Mouse (Mus musculus): ENCODE measurements around the gene Gm28305. TPM values are rescaled to one million over a fixed set of nuclear protein-coding genes. Genes with fewer than 3 reads are reported as not detected.
A peak's percentile ranks its signal among the peaks of the same experiment; 100 is the strongest.

Gm28305 gene
- polyA plus RNA-seq, 1 experiment from 2014 or later = not detected

DNA sequence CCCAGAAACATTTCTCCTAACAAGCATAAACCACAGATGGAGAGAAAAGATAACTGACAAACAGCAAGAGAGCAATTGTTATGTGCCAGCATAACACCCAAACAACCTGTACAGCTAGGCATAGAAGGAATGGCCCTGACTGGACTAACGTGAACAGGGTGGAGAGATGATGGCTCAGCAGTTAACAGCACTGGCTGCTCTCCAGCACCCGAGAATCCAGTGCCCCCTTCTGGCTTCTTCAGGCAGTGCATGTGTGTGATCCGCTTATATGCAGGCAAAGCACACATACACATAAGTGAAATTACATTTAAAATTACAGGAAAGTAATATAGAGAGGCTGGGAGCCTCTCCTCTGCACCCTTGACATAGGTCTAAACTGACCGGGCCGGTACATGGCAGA lies 38.9 kb downstream of the Gm28305 start:
- Histone ChIP-seq H3K4me2 (no peak overlapping the region), H3K9ac (ENCODE audit: low read depth, low read length) (no peak overlapping the region), H3K36me3 (ENCODE audit: control insufficient read depth, insufficient read depth, low read length) (no peaks in the 10 kb centered on the region), H3K27ac (ENCODE audit: low read depth, low read length) (no peak overlapping the region), H3K4me1 (ENCODE audit: control insufficient read depth, insufficient read depth, low read length) (no peaks in the 10 kb centered on the region), H3K27me3 (ENCODE audit: control insufficient read depth, insufficient read depth, low read length) (no peaks in the 10 kb centered on the region), H3K4me3 (ENCODE audit: low read depth, low read length) (no peak overlapping the region), H3K9me3 (replicated peaks; ENCODE audit: control insufficient read depth, low read length) (no peaks in the 10 kb centered on the region)
- WGBS (ENCODE audit: insufficient replicate concordance) = 56% methylated on average over 5 of the region's 5 CpGs
- ATAC-seq (replicated peaks; ENCODE audit: insufficient number of reproducible peaks, low FRiP score, low TSS enrichment) = no peak

DNA sequence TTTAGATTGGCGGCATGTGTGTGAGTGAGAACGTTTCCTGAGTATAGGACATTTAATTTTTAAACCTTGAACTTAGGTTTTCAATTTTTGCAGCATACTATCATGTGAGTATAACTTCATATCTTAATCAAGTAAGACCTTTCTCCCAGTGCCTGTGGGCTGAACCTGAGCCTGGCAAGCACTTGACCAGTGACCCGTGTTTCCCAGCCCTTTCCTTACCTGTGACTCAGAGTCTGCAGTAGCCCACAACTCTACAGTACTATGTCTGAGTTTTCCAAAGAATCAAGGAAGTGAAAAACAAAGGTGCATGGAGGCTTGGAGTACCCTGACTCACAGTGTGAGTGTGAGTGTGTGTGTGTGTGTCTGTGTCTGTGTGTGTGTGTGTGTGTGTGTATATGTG lies 39.6 kb downstream of the Gm28305 start:
- no peak overlapping the region for H3K9ac ChIP-seq (ENCODE audit: low read depth, low read length)
- H3K27me3 ChIP-seq (ENCODE audit: control insufficient read depth, insufficient read depth, low read length) = no peaks in the 10 kb centered on the region
- H3K4me2 ChIP-seq = no peak overlapping the region
- ATAC-seq (replicated peaks; ENCODE audit: insufficient number of reproducible peaks, low FRiP score, low TSS enrichment) = no peak
- no peaks in the 10 kb centered on the region for H3K9me3 ChIP-seq (replicated peaks; ENCODE audit: control insufficient read depth, low read length)
- no peak overlapping the region for H3K4me3 ChIP-seq (ENCODE audit: low read depth, low read length)
- 71% methylated on average over 3 of the region's 3 CpGs for WGBS (ENCODE audit: insufficient replicate concordance)
- no peaks in the 10 kb centered on the region for H3K4me1 ChIP-seq (ENCODE audit: control insufficient read depth, insufficient read depth, low read length)
- H3K36me3 ChIP-seq (ENCODE audit: control insufficient read depth, insufficient read depth, low read length) = no peaks in the 10 kb centered on the region
- H3K27ac ChIP-seq (ENCODE audit: low read depth, low read length) = no peak overlapping the region

- H3K9me3 ChIP-seq (replicated peaks; ENCODE audit: control insufficient read depth, low read length) = no peaks in the 10 kb centered on the region
- H3K4me3 ChIP-seq (ENCODE audit: low read depth, low read length) = no peak overlapping the region
- no peaks in the 10 kb centered on the region for H3K36me3 ChIP-seq (ENCODE audit: control insufficient read depth, insufficient read depth, low read length)
- ATAC-seq (replicated peaks; ENCODE audit: insufficient number of reproducible peaks, low FRiP score, low TSS enrichment) = no peak
- no peak overlapping the region for H3K27ac ChIP-seq (ENCODE audit: low read depth, low read length)
- no peaks in the 10 kb centered on the region for H3K4me1 ChIP-seq (ENCODE audit: control insufficient read depth, insufficient read depth, low read length)
- no peak overlapping the region for H3K4me2 ChIP-seq
- H3K9ac ChIP-seq (ENCODE audit: low read depth, low read length) = no peak overlapping the region
- H3K27me3 ChIP-seq (ENCODE audit: control insufficient read depth, insufficient read depth, low read length) = no peaks in the 10 kb centered on the region
- WGBS (ENCODE audit: insufficient replicate concordance) = 64% methylated on average over 4 of the region's 4 CpGs
These were observed 45.4 kb downstream of the Gm28305 start for GRCm38 (mm10) chr9:104085730-104086429.

GRCm38 (mm10) chr9:104088555-104088954 lies 48.1 kb downstream of the Gm28305 start:
- no peak overlapping the region for H3K4me2 ChIP-seq
- no peaks in the 10 kb centered on the region for H3K4me1 ChIP-seq (ENCODE audit: control insufficient read depth, insufficient read depth, low read length)
- no peaks in the 10 kb centered on the region for H3K36me3 ChIP-seq (ENCODE audit: control insufficient read depth, insufficient read depth, low read length)
- no peaks in the 10 kb centered on the region for H3K9me3 ChIP-seq (replicated peaks; ENCODE audit: control insufficient read depth, low read length)
- peak overlapping the region; percentile 46 for H3K27ac ChIP-seq (ENCODE audit: low read depth, low read length)
- ATAC-seq (replicated peaks; ENCODE audit: insufficient number of reproducible peaks, low FRiP score, low TSS enrichment) = no peak
- no peak overlapping the region for H3K4me3 ChIP-seq (ENCODE audit: low read depth, low read length)
- no peak overlapping the region for H3K9ac ChIP-seq (ENCODE audit: low read depth, low read length)
- WGBS (ENCODE audit: insufficient replicate concordance) = 76% methylated on average over 8 of the region's 8 CpGs
- no peaks in the 10 kb centered on the region for H3K27me3 ChIP-seq (ENCODE audit: control insufficient read depth, insufficient read depth, low read length)

GRCm38 (mm10) chr9:104092945-104093344 lies 52.5 kb downstream of the Gm28305 start:
- Histone ChIP-seq H3K27me3 (ENCODE audit: control insufficient read depth, insufficient read depth, low read length) (no peaks in the 10 kb centered on the region), H3K9ac (ENCODE audit: low read depth, low read length) (no peak overlapping the region), H3K4me3 (ENCODE audit: low read depth, low read length) (no peak overlapping the region), H3K27ac (ENCODE audit: low read depth, low read length) (no peak overlapping the region), H3K4me2 (no peak overlapping the region), H3K4me1 (ENCODE audit: control insufficient read depth, insufficient read depth, low read length) (no peaks in the 10 kb centered on the region), H3K36me3 (ENCODE audit: control insufficient read depth, insufficient read depth, low read length) (no peaks in the 10 kb centered on the region), H3K9me3 (replicated peaks; ENCODE audit: control insufficient read depth, low read length) (no peaks in the 10 kb centered on the region)
- 90% methylated on average over 5 of the region's 5 CpGs for WGBS (ENCODE audit: insufficient replicate concordance)
- ATAC-seq (replicated peaks; ENCODE audit: insufficient number of reproducible peaks, low FRiP score, low TSS enrichment) = no peak

DNA sequence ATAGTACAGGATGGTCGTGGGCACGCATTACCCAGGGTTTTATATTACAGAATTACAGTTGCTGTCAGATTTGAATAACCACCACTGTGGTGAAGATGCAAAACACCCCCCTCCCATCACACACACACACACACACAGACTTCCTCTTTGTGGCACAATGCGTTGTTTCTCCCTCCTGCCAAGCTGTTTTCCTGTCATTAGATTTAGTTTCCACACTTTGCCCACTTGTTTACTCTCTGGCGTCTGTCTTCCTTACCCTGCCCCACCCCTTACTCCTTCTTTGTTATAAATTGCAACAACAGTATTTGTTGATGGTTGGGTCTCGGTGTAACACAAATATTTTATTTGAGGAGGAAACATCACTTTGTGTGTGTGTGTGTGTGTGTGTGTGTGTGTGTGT lies 57.8 kb downstream of the Gm28305 start:
- WGBS (ENCODE audit: insufficient replicate concordance) = 64% methylated on average over 5 of the region's 5 CpGs
- ATAC-seq (replicated peaks; ENCODE audit: insufficient number of reproducible peaks, low FRiP score, low TSS enrichment) = no peak
- Histone ChIP-seq H3K9ac (ENCODE audit: low read depth, low read length) (no peak overlapping the region), H3K4me3 (ENCODE audit: low read depth, low read length) (no peak overlapping the region), H3K36me3 (ENCODE audit: control insufficient read depth, insufficient read depth, low read length) (no peaks in the 10 kb centered on the region), H3K4me1 (ENCODE audit: control insufficient read depth, insufficient read depth, low read length) (no peaks in the 10 kb centered on the region; the same call in 1 of the 2 replicates), H3K9me3 (replicated peaks; ENCODE audit: control insufficient read depth, low read length) (no peaks in the 10 kb centered on the region), H3K27ac (ENCODE audit: low read depth, low read length) (no peak overlapping the region), H3K27me3 (ENCODE audit: control insufficient read depth, insufficient read depth, low read length) (no peaks in the 10 kb centered on the region), H3K4me2 (no peak overlapping the region)

DNA sequence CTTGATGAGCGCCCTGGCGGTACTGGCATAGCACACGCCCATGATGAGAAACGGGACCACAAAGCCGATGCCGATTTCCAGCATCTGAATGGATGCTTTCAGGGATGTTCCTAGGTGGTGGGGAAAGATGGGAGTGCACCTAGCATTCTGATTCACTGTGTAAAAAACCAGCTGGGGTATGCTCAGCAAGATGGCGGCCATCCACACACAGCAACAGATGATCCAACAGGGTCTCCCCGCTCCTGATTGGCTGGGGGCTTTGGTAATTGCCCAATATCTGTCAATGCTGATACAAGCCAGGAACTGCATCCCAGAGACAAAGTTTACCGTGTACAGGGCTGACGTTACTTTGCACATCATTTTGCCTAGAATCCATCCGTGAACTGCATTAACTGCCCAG lies 58.6 kb downstream of the Gm28305 start:
- Histone ChIP-seq H3K4me2 (no peak overlapping the region), H3K4me3 (ENCODE audit: low read depth, low read length) (no peak overlapping the region), H3K9me3 (replicated peaks; ENCODE audit: control insufficient read depth, low read length) (no peaks in the 10 kb centered on the region), H3K9ac (ENCODE audit: low read depth, low read length) (no peak overlapping the region), H3K36me3 (ENCODE audit: control insufficient read depth, insufficient read depth, low read length) (no peaks in the 10 kb centered on the region), H3K27me3 (ENCODE audit: control insufficient read depth, insufficient read depth, low read length) (no peaks in the 10 kb centered on the region), H3K4me1 (ENCODE audit: control insufficient read depth, insufficient read depth, low read length) (no peaks in the 10 kb centered on the region; the same call in 1 of the 2 replicates), H3K27ac (ENCODE audit: low read depth, low read length) (no peak overlapping the region)
- 88% methylated on average over 11 of the region's 11 CpGs for WGBS (ENCODE audit: insufficient replicate concordance)
- ATAC-seq (replicated peaks; ENCODE audit: insufficient number of reproducible peaks, low FRiP score, low TSS enrichment) = no peak

- Histone ChIP-seq H3K27me3 (ENCODE audit: control insufficient read depth, insufficient read depth, low read length) (no peaks in the 10 kb centered on the region), H3K9ac (ENCODE audit: low read depth, low read length) (no peak overlapping the region), H3K4me3 (ENCODE audit: low read depth, low read length) (no peak overlapping the region), H3K36me3 (ENCODE audit: control insufficient read depth, insufficient read depth, low read length) (no peaks in the 10 kb centered on the region), H3K4me2 (no peak overlapping the region), H3K27ac (ENCODE audit: low read depth, low read length) (no peak overlapping the region), H3K9me3 (replicated peaks; ENCODE audit: control insufficient read depth, low read length) (no peaks in the 10 kb centered on the region), H3K4me1 (ENCODE audit: control insufficient read depth, insufficient read depth, low read length) (no peaks in the 10 kb centered on the region; the same call in 1 of the 2 replicates)
- ATAC-seq (replicated peaks; ENCODE audit: insufficient number of reproducible peaks, low FRiP score, low TSS enrichment) = no peak
- WGBS (ENCODE audit: insufficient replicate concordance) = 58% methylated on average over 7 of the region's 7 CpGs
These were observed 60.4 kb downstream of the Gm28305 start for GRCm38 (mm10) chr9:104100822-104101221.

DNA sequence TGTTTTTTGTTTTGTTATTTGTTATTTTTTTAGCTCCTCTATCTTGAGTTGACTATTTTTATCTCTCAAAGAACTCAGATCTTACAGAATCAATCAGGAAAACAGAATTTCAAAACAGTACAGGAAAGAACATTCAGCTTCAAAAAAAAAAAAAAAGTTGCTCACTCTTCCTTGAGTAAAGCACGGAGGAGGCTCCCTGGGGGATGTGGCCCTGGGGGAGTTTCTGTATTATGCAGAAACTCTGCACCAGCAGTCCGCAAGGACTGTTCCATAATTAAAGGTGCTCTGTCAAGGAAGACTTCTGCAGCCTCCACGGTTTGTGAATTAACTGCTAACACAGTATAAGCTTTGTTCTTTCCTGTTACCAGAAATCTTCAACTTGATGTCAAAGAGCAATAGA lies 61.0 kb downstream of the Gm28305 start:
- Histone ChIP-seq H3K9me3 (replicated peaks; ENCODE audit: control insufficient read depth, low read length) (no peaks in the 10 kb centered on the region), H3K27ac (ENCODE audit: low read depth, low read length) (no peak overlapping the region), H3K4me2 (no peak overlapping the region)

More for the DNA sequence above, 61.0 kb downstream of the Gm28305 start:
- 35% methylated on average over 3 of the region's 3 CpGs for WGBS (ENCODE audit: insufficient replicate concordance)
- no peaks in the 10 kb centered on the region for H3K36me3 ChIP-seq (ENCODE audit: control insufficient read depth, insufficient read depth, low read length)
- H3K4me1 ChIP-seq (ENCODE audit: control insufficient read depth, insufficient read depth, low read length) = no peaks in the 10 kb centered on the region; the same call in 1 of the 2 replicates
- H3K4me3 ChIP-seq (ENCODE audit: low read depth, low read length) = no peak overlapping the region
- no peaks in the 10 kb centered on the region for H3K27me3 ChIP-seq (ENCODE audit: control insufficient read depth, insufficient read depth, low read length)
- H3K9ac ChIP-seq (ENCODE audit: low read depth, low read length) = no peak overlapping the region
- ATAC-seq (replicated peaks; ENCODE audit: insufficient number of reproducible peaks, low FRiP score, low TSS enrichment) = no peak

Measured in heart, embryonic 11.5 days (tissue).